Mouse (Mus musculus): ENCODE measurements around the gene Hdac7.

The Hdac7 gene

GRCm38 (mm10) chr15:97814703-97815102 lies 29.6 kb downstream of the Hdac7 start:
- no peak for DNase-seq (ENCODE audit: extremely low spot score)

GRCm38 (mm10) chr15:97813452-97814204 lies 30.7 kb downstream of the Hdac7 start:
- no peak for DNase-seq (ENCODE audit: extremely low spot score)

GRCm38 (mm10) chr15:97812875-97813274 lies 31.4 kb downstream of the Hdac7 start:
- DNase-seq (ENCODE audit: extremely low spot score), result no peak

GRCm38 (mm10) chr15:97812126-97812525 lies 32.2 kb downstream of the Hdac7 start:
- DNase-seq (ENCODE audit: extremely low spot score), result no peak

- no peak for DNase-seq (ENCODE audit: extremely low spot score)
These were observed 33.0 kb downstream of the Hdac7 start for GRCm38 (mm10) chr15:97811307-97811706.

- DNase-seq (ENCODE audit: extremely low spot score), result no peak
These were observed 33.9 kb downstream of the Hdac7 start for GRCm38 (mm10) chr15:97810399-97810798.

- DNase-seq (ENCODE audit: extremely low spot score), result no peak
These were observed 34.4 kb downstream of the Hdac7 start for GRCm38 (mm10) chr15:97809942-97810341.

GRCm38 (mm10) chr15:97809206-97809605 lies 35.1 kb downstream of the Hdac7 start:
- DNase-seq (ENCODE audit: extremely low spot score), result no peak

- DNase-seq (ENCODE audit: extremely low spot score), result no peak
These were observed 35.8 kb downstream of the Hdac7 start for GRCm38 (mm10) chr15:97808532-97808931.

- no peak for DNase-seq (ENCODE audit: extremely low spot score)
These were observed 36.4 kb downstream of the Hdac7 start for GRCm38 (mm10) chr15:97807867-97808266.

GRCm38 (mm10) chr15:97802575-97802974 lies 41.7 kb downstream of the Hdac7 start:
- peak; percentile 72 for DNase-seq (ENCODE audit: extremely low spot score)

- DNase-seq (ENCODE audit: extremely low spot score), result no peak
These were observed 42.5 kb downstream of the Hdac7 start for GRCm38 (mm10) chr15:97801811-97802210.

- no peak for DNase-seq (ENCODE audit: extremely low spot score)
These were observed 43.4 kb downstream of the Hdac7 start for GRCm38 (mm10) chr15:97800853-97801252.

GRCm38 (mm10) chr15:97799446-97799845 lies 44.9 kb downstream of the Hdac7 start:
- no peak for DNase-seq (ENCODE audit: extremely low spot score)

- DNase-seq (ENCODE audit: extremely low spot score), result no peak
These were observed 46.2 kb downstream of the Hdac7 start for GRCm38 (mm10) chr15:97798134-97798533.

- DNase-seq (ENCODE audit: extremely low spot score), result no peak
These were observed 47.5 kb downstream of the Hdac7 start for GRCm38 (mm10) chr15:97796674-97797310.

- no peak for DNase-seq (ENCODE audit: extremely low spot score)
These were observed 48.6 kb downstream of the Hdac7 start for GRCm38 (mm10) chr15:97795559-97796235.

- no peak for DNase-seq (ENCODE audit: extremely low spot score)
These were observed 50.0 kb downstream of the Hdac7 start for GRCm38 (mm10) chr15:97794268-97794667.

GRCm38 (mm10) chr15:97793386-97794153 lies 50.7 kb downstream of the Hdac7 start:
- no peak for DNase-seq (ENCODE audit: extremely low spot score)

- no peak for DNase-seq (ENCODE audit: extremely low spot score)
These were observed 53.1 kb downstream of the Hdac7 start for GRCm38 (mm10) chr15:97791126-97791700.

- peak; percentile 49 for DNase-seq (ENCODE audit: extremely low spot score)
These were observed 54.4 kb downstream of the Hdac7 start for GRCm38 (mm10) chr15:97789761-97790505.

All from embryo, embryonic 9.5 days (tissue).